Mouse (Mus musculus) CH12.LX (cell line): ENCODE results near the gene Hist2h2bb. TPM values are rescaled to one million over a fixed set of nuclear protein-coding genes. Genes with fewer than 3 reads are reported as not detected.

ENCODE experiments used
- DNase-seq: peaks from one replicate; pipeline ENCODE4 v3.0.0-alpha.2; 2013; ENCODE audit errors: extremely low read depth
- H3K27ac ChIP-seq: 2 replicates; pipeline ENCODE4 v1.5.1; 2012; ENCODE audit warnings: low read depth, mild to moderate bottlenecking, control low read depth, moderate library complexity; ENCODE audit not compliant: insufficient read depth
- H3K27me3 ChIP-seq: replicated peaks from 2 replicates; pipeline ENCODE3; 2012; ENCODE audit warnings: inconsistent platforms
- H3K36me3 ChIP-seq, 2 experiments: replicated peaks in 1 of 2; 2 replicates each; pipeline versions ENCODE3 to v1.6.1; 2012; ENCODE audit warnings: inconsistent platforms in 1 of 2, low read length in 1 of 2, mild to moderate bottlenecking in 1 of 2, mixed read lengths in 1 of 2, moderate library complexity in 1 of 2; ENCODE audit not compliant: control insufficient read depth in 1 of 2, insufficient read depth in 1 of 2
- H3K4me1 ChIP-seq, 2 experiments: 2 replicates each; pipeline ENCODE4 v1.6.1; 2012; ENCODE audit warnings: inconsistent platforms in 1 of 2, moderate library complexity in 1 of 2; ENCODE audit not compliant: insufficient read depth in 2 of 2, control insufficient read depth in 1 of 2
- H3K4me2 ChIP-seq: 2 replicates; pipeline ENCODE4 v1.6.1; 2012; ENCODE audit warnings: low read depth, mild to moderate bottlenecking, control low read depth; ENCODE audit not compliant: poor library complexity, insufficient read depth, severe bottlenecking
- H3K4me3 ChIP-seq, 3 experiments: fragments of 150-350 bp in 1 of 3; sonication (generic) in 1 of 3; replicated peaks in 1 of 3; 2 replicates each; pipeline versions ENCODE3 to v1.5.1; 2011 to 2012; ENCODE audit warnings: low read depth in 2 of 3, low read length in 2 of 3, mild to moderate bottlenecking in 2 of 3, moderate library complexity in 2 of 3, control low read depth in 1 of 3, improper control_type of control experiment in 1 of 3, inconsistent platforms in 1 of 3, mixed read lengths in 1 of 3; ENCODE audit not compliant: poor library complexity in 1 of 3
- H3K79me2 ChIP-seq: replicated peaks from 2 replicates; pipeline ENCODE4 v1.6.1; 2012; ENCODE audit warnings: mild to moderate bottlenecking, moderate library complexity; ENCODE audit not compliant: control insufficient read depth, poor library complexity, insufficient read depth, severe bottlenecking; ENCODE audit errors: extremely low read depth
- H3K9ac ChIP-seq: 2 replicates; pipeline ENCODE4 v1.6.1; 2012; ENCODE audit warnings: low read depth, mild to moderate bottlenecking, control low read depth, moderate library complexity; ENCODE audit not compliant: insufficient read depth
- H3K9me3 ChIP-seq: replicated peaks from 2 replicates; pipeline ENCODE3; 2012; ENCODE audit warnings: low read length, inconsistent platforms, mixed read lengths
- BHLHE40 ChIP-seq: IDR thresholded peaks from 2 replicates; pipeline ENCODE4 v1.6.1; 2011; ENCODE audit warnings: mild to moderate bottlenecking, low read depth, low read length, improper control_type of control experiment
- CHD2 ChIP-seq: IDR thresholded peaks from 2 replicates; pipeline ENCODE4 v1.6.1; 2011; ENCODE audit warnings: low read length, improper control_type of control experiment
- E2F4 ChIP-seq: IDR thresholded peaks from 2 replicates; pipeline ENCODE4 v1.6.1; 2011; ENCODE audit warnings: low read depth, low read length, improper control_type of control experiment; ENCODE audit not compliant: insufficient replicate concordance
- ELF1 ChIP-seq: IDR thresholded peaks from 2 replicates; pipeline ENCODE4 v1.6.1; 2014; ENCODE audit warnings: low read depth, mild to moderate bottlenecking, inconsistent platforms, low read length, improper control_type of control experiment
- HCFC1 ChIP-seq: IDR thresholded peaks from 2 replicates; pipeline ENCODE4 v1.6.1; 2012; ENCODE audit warnings: low read depth, mild to moderate bottlenecking, inconsistent platforms, low read length, improper control_type of control experiment
- MAX ChIP-seq: IDR thresholded peaks from 2 replicates; pipeline ENCODE4 v1.6.1; 2011; ENCODE audit warnings: low read length, improper control_type of control experiment
- MAZ ChIP-seq: IDR thresholded peaks from 2 replicates; pipeline ENCODE4 v1.6.1; 2012; ENCODE audit warnings: low read depth, mild to moderate bottlenecking, inconsistent platforms, low read length, improper control_type of control experiment, moderate library complexity
- MYC ChIP-seq: IDR thresholded peaks from 2 replicates; pipeline ENCODE4 v1.6.1; 2011; ENCODE audit warnings: low read depth, mild to moderate bottlenecking, improper control_type of control experiment, low read length
- NELFE ChIP-seq: IDR thresholded peaks from 2 replicates; pipeline ENCODE4 v1.6.1; 2011; ENCODE audit warnings: low read depth, low read length, improper control_type of control experiment
- PAX5 ChIP-seq: IDR thresholded peaks from 2 replicates; pipeline ENCODE4 v1.6.1; 2012; ENCODE audit warnings: low read length, inconsistent platforms, mixed read lengths
- POLR2AphosphoS2 ChIP-seq: IDR thresholded peaks from 2 replicates; pipeline ENCODE4 v1.6.1; 2011; ENCODE audit warnings: low read depth, low read length, improper control_type of control experiment
- UBTF ChIP-seq: IDR thresholded peaks from 2 replicates; pipeline ENCODE4 v1.6.1; 2012; ENCODE audit warnings: low read depth, mild to moderate bottlenecking, inconsistent platforms, low read length, improper control_type of control experiment, moderate library complexity
- USF1 ChIP-seq: IDR thresholded peaks from 2 replicates; pipeline ENCODE4 v1.6.1; 2014; ENCODE audit warnings: low read depth, mild to moderate bottlenecking, inconsistent platforms, low read length, improper control_type of control experiment
- USF2 ChIP-seq: conservative IDR thresholded peaks from 2 replicates; pipeline ENCODE4 v1.6.1; 2011; ENCODE audit warnings: low read depth, low read length, improper control_type of control experiment
- ZNF384 ChIP-seq: IDR thresholded peaks from 2 replicates; pipeline ENCODE4 v1.6.1; 2012; ENCODE audit warnings: low read depth, low read length, improper control_type of control experiment, inconsistent platforms
- dilution Hi-C: fragments of 300-500 bp; cut with MboI; formaldehyde crosslinking; loops from 2 replicates; pipeline ENCODE4 v1.14.3; 2020; ENCODE audit warnings: low sequenced_read_pairs; ENCODE audit not compliant: extremely low pct_unique_long_range_greater_than_20kb, extremely low pct_ligation_motif_present
- in situ Hi-C: fragments of 300-500 bp; cut with MboI; formaldehyde crosslinking; loops from 3 replicates; pipeline ENCODE4 v1.14.3; 2019; ENCODE audit warnings: low sequenced_read_pairs, low pct_ligation_motif_present, low pct_unique_long_range_greater_than_20kb, mixed read lengths
- polyA plus RNA-seq: library from polyadenylated mRNA; unstranded; fragments of >175 nt; gene quantifications from 2 replicates; pipeline ENCODE4 v1.2.1, GENCODE M21; 2012; ENCODE audit warnings: low read depth; ENCODE audit not compliant: insufficient read length
- total RNA-seq, 2 experiments: library from RNA; depleted of rRNA; stranded (reverse); fragments of 300-350 nt in 1 of 2; fragments of >200 nt in 1 of 2; gene quantifications; 2 replicates each; pipeline ENCODE4 v1.2.3; 2012 to 2014

Hist2h2bb gene
- total and polyA plus RNA-seq, 3 experiments = 4.1 to 2,265 (median 51.9) TPM

GRCm38 (mm10) chr3:96226695-96227648 lies 42.6 kb upstream of the Hist2h2bb start:
- Histone ChIP-seq H3K4me1 (peaks cover 26 to 93% of the 10 kb centered on the region in 2 experiments), H3K4me3 (no peak overlapping the region), H3K79me2 (peaks cover 16% of the 10 kb centered on the region), H3K9me3 (no peaks in the 10 kb centered on the region), H3K27ac (no peak overlapping the region; the same call in 1 of the 2 replicates), H3K36me3 (no peaks in the 10 kb centered on the region), H3K4me2 (no peak overlapping the region), H3K27me3 (no peaks in the 10 kb centered on the region), H3K9ac (peak overlapping the region; percentile 27; the same call in 1 of the 2 replicates)
- TF ChIP-seq USF1 (peak; percentile 42; the same call in 1 of the 2 replicates), ZNF384 (no peak), USF2 (peak; percentile 27; the same call in 1 of the 2 replicates), PAX5 (no peak), NELFE (no peak)
- in situ Hi-C loops (loop anchor here (10.0 kb wide), 2 partner anchors 262 to 572 kb away; partner anchors contain the start of gene Mcl1), dilution Hi-C loops (no loop called here)
- DNase-seq = no peak

- H3K4me3 ChIP-seq = no peak overlapping the region
- H3K36me3 ChIP-seq = no peaks in the 10 kb centered on the region
- H3K4me2 ChIP-seq = no peak overlapping the region
- H3K27me3 ChIP-seq = no peaks in the 10 kb centered on the region
- no peak for TF ChIP-seq POLR2AphosphoS2
- TF ChIP-seq BHLHE40 = no peak
- TF ChIP-seq HCFC1 = no peak
- TF ChIP-seq UBTF = no peak
- no peak for DNase-seq
- no peaks in the 10 kb centered on the region for H3K9me3 ChIP-seq
- no peak overlapping the region for H3K27ac ChIP-seq
- dilution Hi-C loops = no loop called here
- in situ Hi-C loops = loop anchor here (10.0 kb wide), 2 partner anchors 264 to 574 kb away; partner anchors contain the start of gene Mcl1
- H3K79me2 ChIP-seq = peaks cover 3% of the 10 kb centered on the region
- H3K4me1 ChIP-seq = peaks cover 29 to 97% of the 10 kb centered on the region in 2 experiments
- H3K9ac ChIP-seq = 0 out of 2 replicates have a peak overlapping the region, but pooled peaks have one; percentile 17
Observed at GRCm38 (mm10) chr3:96228828-96229227, 40.7 kb upstream of the Hist2h2bb start.

- peak; percentile 45 for DNase-seq
- Histone ChIP-seq H3K36me3 (no peaks in the 10 kb centered on the region), H3K27me3 (no peaks in the 10 kb centered on the region), H3K27ac (no peak overlapping the region), H3K4me1 (peaks cover 23 to 90% of the 10 kb centered on the region in 2 experiments), H3K79me2 (no peaks in the 10 kb centered on the region), H3K4me3 (no peak overlapping the region), H3K9ac (no peak overlapping the region), H3K9me3 (no peaks in the 10 kb centered on the region), H3K4me2 (peak overlapping the region; percentile 55)
- in situ Hi-C loops (no loop called here), dilution Hi-C loops (no loop called here)
- TF ChIP-seq MAZ (0 out of 2 replicates have a peak, but pooled peaks have one; percentile 18), MYC (no peak), UBTF (0 out of 2 replicates have a peak, but pooled peaks have one; percentile 24), POLR2AphosphoS2 (0 out of 2 replicates have a peak, but pooled peaks have one; percentile 30), NELFE (peak; percentile 5; the same call in 1 of the 2 replicates), E2F4 (0 out of 2 replicates have a peak, but pooled peaks have one; percentile 19), MAX (peak; percentile 22; the same call in 1 of the 2 replicates), ZNF384 (peak; percentile 32), PAX5 (no peak), ELF1 (0 out of 2 replicates have a peak, but pooled peaks have one; percentile 29), CHD2 (no peak)
- TF ChIP-seq, all 38 proteins: peak for 8
Observed at GRCm38 (mm10) chr3:96230404-96230803, 39.1 kb upstream of the Hist2h2bb start.
